Mouse (Mus musculus): ENCODE results near the gene Cyp2d22. TPM values are rescaled to one million over a fixed set of nuclear protein-coding genes. Genes with fewer than 3 reads are reported as not detected.
A peak's percentile ranks its signal among the peaks of the same experiment; 100 is the strongest.
"Not testable (repeated sequence)": the region's sequence is repeated elsewhere in the genome, so short reads cannot be mapped to it uniquely, and the experiment has no call there.

Gene Cyp2d22
- polyA plus RNA-seq, 1 experiment from 2014 or later = 9.0 TPM

- Histone ChIP-seq H3K9ac (no peak overlapping the region), H3K36me3 (no peaks in the 10 kb centered on the region), H3K27me3 (replicated peaks) (no peaks in the 10 kb centered on the region), H3K4me2 (no peak overlapping the region), H3K4me3 (no peak overlapping the region), H3K9me3 (no peaks in the 10 kb centered on the region), H3K27ac (replicated peaks) (no peak overlapping the region), H3K4me1 (no peaks in the 10 kb centered on the region)
- 68% methylated on average over 2 of the region's 2 CpGs for WGBS
- no peak for ATAC-seq (ENCODE audit: extremely low read depth, insufficient number of reproducible peaks, low FRiP score, low TSS enrichment)
These were observed 21.5 kb upstream of the Cyp2d22 start for GRCm38 (mm10) chr15:82401516-82401915.

- not testable (repeated sequence) for H3K9me3 ChIP-seq; H3K36me3 ChIP-seq; H3K4me1 ChIP-seq; H3K4me2 ChIP-seq; ATAC-seq (ENCODE audit: extremely low read depth, insufficient number of reproducible peaks, low FRiP score, low TSS enrichment); H3K27me3 ChIP-seq (replicated peaks); H3K27ac ChIP-seq (replicated peaks); H3K9ac ChIP-seq; H3K4me3 ChIP-seq
- 80% methylated on average over 3 of the region's 3 CpGs for WGBS
These were observed 15.9 kb upstream of the Cyp2d22 start for GRCm38 (mm10) chr15:82395955-82396354.

GRCm38 (mm10) chr15:82393922-82394321 lies 13.9 kb upstream of the Cyp2d22 start, which contains the start of gene Cyp2d11:
Cyp2d11 (minus strand) TSS chr15:82394022.
- H3K4me2 ChIP-seq; H3K4me1 ChIP-seq; H3K36me3 ChIP-seq; H3K27ac ChIP-seq (replicated peaks); ATAC-seq (ENCODE audit: extremely low read depth, insufficient number of reproducible peaks, low FRiP score, low TSS enrichment); H3K9ac ChIP-seq; H3K9me3 ChIP-seq; H3K27me3 ChIP-seq (replicated peaks); H3K4me3 ChIP-seq: not testable (repeated sequence)
- 83% methylated on average over 2 of the region's 2 CpGs for WGBS

GRCm38 (mm10) chr15:82389916-82390315 lies 9.9 kb upstream of the Cyp2d22 start:
- WGBS = 85% methylated on average over 10 of the region's 10 CpGs
- not testable (repeated sequence) for H3K36me3 ChIP-seq; H3K27ac ChIP-seq (replicated peaks); H3K9ac ChIP-seq; H3K9me3 ChIP-seq; H3K4me1 ChIP-seq; H3K4me3 ChIP-seq; H3K27me3 ChIP-seq (replicated peaks); H3K4me2 ChIP-seq; ATAC-seq (ENCODE audit: extremely low read depth, insufficient number of reproducible peaks, low FRiP score, low TSS enrichment)

- peaks cover 5% of the 10 kb centered on the region for H3K4me1 ChIP-seq
- no peak overlapping the region for H3K4me3 ChIP-seq
- H3K9me3 ChIP-seq = no peaks in the 10 kb centered on the region
- H3K27me3 ChIP-seq (replicated peaks) = no peaks in the 10 kb centered on the region
- no peak overlapping the region for H3K9ac ChIP-seq
- no peaks in the 10 kb centered on the region for H3K36me3 ChIP-seq
- H3K27ac ChIP-seq (replicated peaks) = no peak overlapping the region
- 83% methylated on average over 2 of the region's 2 CpGs for WGBS
- no peak for ATAC-seq (ENCODE audit: extremely low read depth, insufficient number of reproducible peaks, low FRiP score, low TSS enrichment)
- no peak overlapping the region for H3K4me2 ChIP-seq
These were observed 5.7 kb upstream of the Cyp2d22 start for GRCm38 (mm10) chr15:82385729-82386128.

GRCm38 (mm10) chr15:82382441-82382840 lies 2.4 kb upstream of the Cyp2d22 start:
- no peak overlapping the region for H3K9ac ChIP-seq
- H3K36me3 ChIP-seq = no peaks in the 10 kb centered on the region
- no peaks in the 10 kb centered on the region for H3K9me3 ChIP-seq
- no peak overlapping the region for H3K4me3 ChIP-seq
- no peaks in the 10 kb centered on the region for H3K27me3 ChIP-seq (replicated peaks)
- H3K4me1 ChIP-seq = peaks cover 34% of the 10 kb centered on the region
- WGBS = 80% methylated on average over 2 of the region's 2 CpGs
- ATAC-seq (ENCODE audit: extremely low read depth, insufficient number of reproducible peaks, low FRiP score, low TSS enrichment) = no peak
- H3K27ac ChIP-seq (replicated peaks) = no peak overlapping the region
- H3K4me2 ChIP-seq = no peak overlapping the region

GRCm38 (mm10) chr15:82380714-82381062 lies 628 bp upstream of the Cyp2d22 start:
- H3K27ac ChIP-seq (replicated peaks) = peak overlapping the region; percentile 46
- H3K9me3 ChIP-seq = no peaks in the 10 kb centered on the region
- peak overlapping the region; percentile 56 for H3K4me3 ChIP-seq
- no peaks in the 10 kb centered on the region for H3K36me3 ChIP-seq
- 33% methylated on average over 7 of the region's 7 CpGs for WGBS
- peak overlapping the region; percentile 80 for H3K9ac ChIP-seq
- no peak for ATAC-seq (ENCODE audit: extremely low read depth, insufficient number of reproducible peaks, low FRiP score, low TSS enrichment)
- peak overlapping the region; percentile 75 for H3K4me2 ChIP-seq
- peaks cover 51% of the 10 kb centered on the region for H3K4me1 ChIP-seq
- no peaks in the 10 kb centered on the region for H3K27me3 ChIP-seq (replicated peaks)

- Histone ChIP-seq H3K27ac (replicated peaks) (peak overlapping the region; percentile 75), H3K27me3 (replicated peaks) (no peaks in the 10 kb centered on the region), H3K4me1 (peaks cover 52% of the 10 kb centered on the region), H3K4me2 (peak overlapping the region; percentile 75), H3K36me3 (no peaks in the 10 kb centered on the region), H3K9ac (peak overlapping the region; percentile 80), H3K9me3 (no peaks in the 10 kb centered on the region), H3K4me3 (peak overlapping the region; percentile 56)
- WGBS = 10% methylated on average over 7 of the region's 7 CpGs
- no peak for ATAC-seq (ENCODE audit: extremely low read depth, insufficient number of reproducible peaks, low FRiP score, low TSS enrichment)
These were observed 569 bp downstream of the Cyp2d22 start for GRCm38 (mm10) chr15:82379511-82379870.

GRCm38 (mm10) chr15:82378261-82379180 lies 1.5 kb downstream of the Cyp2d22 start:
- ATAC-seq (ENCODE audit: extremely low read depth, insufficient number of reproducible peaks, low FRiP score, low TSS enrichment) = no peak
- Histone ChIP-seq H3K36me3 (no peaks in the 10 kb centered on the region), H3K4me3 (peak overlapping the region; percentile 56), H3K4me2 (peak overlapping the region; percentile 75), H3K4me1 (peaks cover 52% of the 10 kb centered on the region), H3K9me3 (no peaks in the 10 kb centered on the region), H3K27ac (replicated peaks) (peak overlapping the region; percentile 75), H3K9ac (peak overlapping the region; percentile 62), H3K27me3 (replicated peaks) (no peaks in the 10 kb centered on the region)
- WGBS = 44% methylated on average over 15 of the region's 15 CpGs

- Histone ChIP-seq H3K9ac (no peak overlapping the region), H3K4me2 (peak overlapping the region; percentile 75; the same call in 1 of the 2 replicates), H3K4me3 (no peak overlapping the region), H3K4me1 (peaks cover 52% of the 10 kb centered on the region), H3K27me3 (replicated peaks) (no peaks in the 10 kb centered on the region), H3K36me3 (0 out of 2 replicates have a peak, but pooled peaks cover 4% of the 10 kb centered on the region), H3K27ac (replicated peaks) (peak overlapping the region; percentile 75), H3K9me3 (no peaks in the 10 kb centered on the region)
- no peak for ATAC-seq (ENCODE audit: extremely low read depth, insufficient number of reproducible peaks, low FRiP score, low TSS enrichment)
- 63% methylated on average over 5 of the region's 5 CpGs for WGBS
These were observed 2.4 kb downstream of the Cyp2d22 start for GRCm38 (mm10) chr15:82377701-82378100.

GRCm38 (mm10) chr15:82376393-82377138 lies 3.5 kb downstream of the Cyp2d22 start:
- Histone ChIP-seq H3K9me3 (no peaks in the 10 kb centered on the region), H3K9ac (peak overlapping the region; percentile 28; the same call in 1 of the 2 replicates), H3K4me2 (no peak overlapping the region), H3K27me3 (replicated peaks) (no peaks in the 10 kb centered on the region), H3K4me3 (no peak overlapping the region), H3K4me1 (peaks cover 52% of the 10 kb centered on the region), H3K36me3 (0 out of 2 replicates have a peak, but pooled peaks cover 5% of the 10 kb centered on the region), H3K27ac (replicated peaks) (peak overlapping the region; percentile 65)
- 62% methylated on average over 17 of the region's 17 CpGs for WGBS
- no peak for ATAC-seq (ENCODE audit: extremely low read depth, insufficient number of reproducible peaks, low FRiP score, low TSS enrichment)

Measured in heart, embryonic 13.5 days (tissue).